Mouse (Mus musculus): Measurements from ENCODE around the gene Adgrl3.

Adgrl3 gene

DNA sequence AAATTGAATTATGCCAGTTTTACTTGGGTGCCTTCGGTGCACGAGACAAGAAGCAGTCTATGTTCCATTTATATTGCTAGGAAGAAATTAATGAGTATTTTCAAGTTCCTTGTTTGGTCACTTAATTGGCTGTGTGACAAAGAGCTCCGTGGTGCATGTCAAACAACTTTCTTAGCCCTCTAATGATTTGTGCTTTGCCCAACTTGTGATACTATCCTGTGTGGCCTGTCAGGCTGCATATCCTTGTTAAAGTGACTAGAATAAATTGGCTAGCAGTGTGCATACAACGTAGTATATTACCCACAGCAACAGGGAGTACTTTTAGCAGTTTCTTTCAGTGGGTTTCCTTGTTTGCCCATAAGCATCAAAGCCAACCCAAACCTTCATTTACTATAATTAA lies 651.1 kb downstream of the Adgrl3 start:
- DNase-seq (ENCODE audit: extremely low spot score) = no peak

- DNase-seq (ENCODE audit: extremely low spot score) = no peak
Observed at GRCm38 (mm10) chr5:81674275-81674974, 654.5 kb downstream of the Adgrl3 start.

- no peak for DNase-seq (ENCODE audit: extremely low spot score)
Observed at GRCm38 (mm10) chr5:81674975-81675371, 655.0 kb downstream of the Adgrl3 start.

DNA sequence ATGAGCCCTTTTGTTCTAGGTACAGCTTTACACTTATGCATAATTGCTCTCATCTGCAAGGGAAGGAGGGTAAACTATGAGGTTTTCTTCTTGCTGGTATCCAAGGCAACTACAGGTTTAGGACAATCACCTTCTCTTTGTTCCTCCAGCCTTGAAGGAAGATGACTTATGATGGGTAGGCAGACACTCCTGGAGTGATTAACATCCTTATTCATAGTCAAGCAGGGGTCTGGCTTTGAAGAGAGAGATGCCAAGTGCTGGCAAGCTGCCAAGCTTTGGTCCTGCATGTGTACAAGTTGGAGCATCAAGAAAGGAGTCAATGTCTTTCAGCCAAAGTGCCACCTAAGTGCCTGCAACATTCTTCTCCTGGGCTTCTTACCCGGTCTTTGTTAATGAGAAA lies 657.0 kb downstream of the Adgrl3 start:
- DNase-seq (ENCODE audit: extremely low spot score) = no peak

- DNase-seq (ENCODE audit: extremely low spot score) = no peak
Observed at GRCm38 (mm10) chr5:81686206-81686605, 666.3 kb downstream of the Adgrl3 start.

DNA sequence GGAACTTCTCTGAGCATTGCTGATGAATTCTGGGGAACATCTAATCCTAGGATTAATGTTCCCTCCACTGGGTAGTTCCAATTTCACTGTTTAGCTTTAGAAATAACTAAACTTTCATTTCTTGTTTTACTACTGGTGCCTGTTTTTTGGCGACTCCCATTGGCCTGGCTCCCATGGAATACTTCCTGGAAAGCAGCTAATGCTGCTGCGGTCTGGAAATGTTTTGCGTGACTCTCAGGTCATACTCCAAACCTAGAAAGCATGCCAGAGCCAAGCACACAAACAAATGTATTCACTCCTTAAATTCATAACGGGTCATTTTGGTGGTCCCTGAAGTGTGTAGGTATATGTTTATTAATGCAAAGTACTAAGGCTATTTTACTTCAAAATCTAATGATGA lies 666.9 kb downstream of the Adgrl3 start:
- no peak for DNase-seq (ENCODE audit: extremely low spot score)

DNA sequence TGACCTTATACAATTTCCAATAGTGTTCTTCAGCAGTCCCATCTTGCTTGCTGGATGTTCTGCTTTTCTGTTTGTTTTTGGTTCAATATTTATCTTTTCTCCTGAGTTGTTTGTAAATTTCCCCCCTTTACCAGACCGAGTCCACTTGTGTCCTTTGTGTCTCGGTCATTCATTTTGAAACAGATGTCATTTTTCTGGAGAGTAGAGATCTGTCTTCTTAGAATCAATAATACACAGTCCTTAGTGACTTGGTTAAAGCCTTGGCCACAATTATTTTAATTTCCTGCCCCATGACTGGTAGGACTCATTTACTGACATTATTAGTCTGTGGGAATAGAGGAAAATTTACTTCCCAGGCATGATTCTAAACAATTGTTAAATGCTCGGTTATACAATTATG lies 709.7 kb downstream of the Adgrl3 start:
- no peak for DNase-seq (ENCODE audit: extremely low spot score)

DNA sequence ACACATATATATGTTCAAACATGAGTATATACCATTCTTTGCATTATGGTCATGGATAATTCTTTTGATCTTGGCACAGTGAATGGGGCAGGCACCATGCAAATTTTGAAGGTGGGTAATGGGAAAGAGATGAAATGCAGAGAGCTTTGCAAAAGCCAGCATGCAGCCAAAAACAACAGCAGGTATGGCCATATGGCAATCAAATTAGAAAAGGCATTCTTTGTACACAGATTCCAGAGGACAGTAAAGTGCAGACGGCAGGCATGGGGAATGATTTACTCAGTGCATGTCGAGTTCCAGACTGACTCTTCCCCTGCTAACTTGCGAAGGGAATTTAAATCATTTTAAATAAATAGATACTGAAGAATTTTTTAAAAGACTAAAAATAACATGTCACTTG lies 716.1 kb downstream of the Adgrl3 start:
- no peak for DNase-seq (ENCODE audit: extremely low spot score)

DNA sequence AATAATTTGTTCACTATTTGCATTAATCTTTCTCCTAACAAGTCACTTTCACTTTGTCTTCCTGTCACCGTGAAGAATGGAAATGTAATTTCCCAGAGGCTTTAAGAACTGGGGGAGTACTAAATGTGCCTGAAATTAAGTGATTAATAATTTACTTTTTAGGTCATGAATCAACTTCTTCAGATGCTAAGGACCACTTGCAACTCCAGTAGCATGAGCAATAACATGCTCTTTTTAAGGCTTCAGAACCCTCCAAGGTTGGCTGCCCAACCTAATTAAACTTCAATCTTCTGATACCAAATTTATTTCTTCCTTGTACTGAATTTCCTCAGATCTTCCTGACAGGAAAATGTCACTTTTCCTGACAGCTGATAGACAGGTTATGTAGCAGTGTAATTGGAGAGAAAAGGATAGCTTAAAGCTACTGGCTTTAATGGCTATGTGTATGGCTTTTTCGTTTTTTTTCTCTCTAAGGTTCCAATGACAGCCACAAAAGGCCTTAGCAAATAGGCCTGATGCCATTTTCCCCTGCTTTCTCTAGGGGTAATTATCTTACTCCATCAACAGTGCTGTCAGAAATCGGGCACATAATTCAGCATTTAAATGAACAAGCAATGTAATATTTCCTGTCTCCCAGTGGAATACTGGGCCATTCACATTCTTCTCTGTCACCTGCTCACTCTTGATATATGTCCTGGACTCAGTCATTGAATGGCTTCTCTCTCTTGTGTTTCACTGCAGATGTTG lies 718.5 kb downstream of the Adgrl3 start:
- no peak for DNase-seq (ENCODE audit: extremely low spot score)

GRCm38 (mm10) chr5:81752426-81752825 lies 732.5 kb downstream of the Adgrl3 start:
- DNase-seq (ENCODE audit: extremely low spot score) = no peak

DNA sequence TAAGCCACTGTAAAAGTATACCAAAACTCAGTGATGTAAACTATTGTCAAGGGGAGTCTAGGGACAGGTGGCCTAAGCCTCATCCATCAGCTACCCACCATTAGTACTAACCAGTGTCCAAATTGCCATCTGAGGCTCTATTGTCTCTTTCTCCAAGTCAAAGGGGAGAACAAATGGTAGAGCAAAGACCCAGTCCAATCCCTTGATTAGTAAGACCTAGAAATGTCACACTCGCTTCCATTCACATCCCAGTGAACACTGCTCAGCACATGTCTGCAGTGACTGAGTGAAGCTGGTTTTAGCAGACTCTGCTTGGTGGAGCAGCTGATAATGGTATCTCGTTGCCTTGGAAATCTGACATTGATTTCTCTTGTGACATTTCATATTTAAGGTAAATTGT lies 735.8 kb downstream of the Adgrl3 start:
- DNase-seq (ENCODE audit: extremely low spot score) = no peak

- DNase-seq (ENCODE audit: extremely low spot score) = no peak
Observed at GRCm38 (mm10) chr5:81757093-81757725, 737.3 kb downstream of the Adgrl3 start.

- DNase-seq (ENCODE audit: extremely low spot score) = no peak
Observed at GRCm38 (mm10) chr5:81776234-81776633, 756.3 kb downstream of the Adgrl3 start.

GRCm38 (mm10) chr5:81776746-81777145 lies 756.8 kb downstream of the Adgrl3 start:
- no peak for DNase-seq (ENCODE audit: extremely low spot score)

- DNase-seq (ENCODE audit: extremely low spot score) = no peak
Observed at GRCm38 (mm10) chr5:81784770-81785169, 764.8 kb downstream of the Adgrl3 start.

DNA sequence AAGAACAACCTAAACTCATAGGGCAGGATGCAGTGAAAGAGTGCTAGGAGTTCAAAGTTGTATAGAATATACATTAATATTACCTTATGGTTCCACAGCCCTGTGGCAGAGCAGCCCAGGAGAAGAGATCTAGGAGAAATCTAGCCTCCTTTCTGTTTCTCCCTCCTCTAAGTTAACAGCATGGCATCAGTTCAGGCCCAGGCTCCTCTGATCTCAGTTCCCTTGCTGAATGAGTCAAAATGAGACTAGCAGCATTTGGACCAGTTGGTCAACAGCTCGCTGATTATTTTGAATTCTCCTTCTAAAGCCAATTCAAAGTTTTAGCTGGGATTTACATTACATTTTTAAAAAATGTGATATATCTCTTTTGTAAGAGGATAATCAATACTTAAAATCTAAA lies 770.8 kb downstream of the Adgrl3 start:
- no peak for DNase-seq (ENCODE audit: extremely low spot score)

GRCm38 (mm10) chr5:81794125-81794524 lies 774.2 kb downstream of the Adgrl3 start:
- no peak for DNase-seq (ENCODE audit: extremely low spot score)

- DNase-seq (ENCODE audit: extremely low spot score) = no peak
Observed at GRCm38 (mm10) chr5:81794601-81795000, 774.7 kb downstream of the Adgrl3 start.

DNA sequence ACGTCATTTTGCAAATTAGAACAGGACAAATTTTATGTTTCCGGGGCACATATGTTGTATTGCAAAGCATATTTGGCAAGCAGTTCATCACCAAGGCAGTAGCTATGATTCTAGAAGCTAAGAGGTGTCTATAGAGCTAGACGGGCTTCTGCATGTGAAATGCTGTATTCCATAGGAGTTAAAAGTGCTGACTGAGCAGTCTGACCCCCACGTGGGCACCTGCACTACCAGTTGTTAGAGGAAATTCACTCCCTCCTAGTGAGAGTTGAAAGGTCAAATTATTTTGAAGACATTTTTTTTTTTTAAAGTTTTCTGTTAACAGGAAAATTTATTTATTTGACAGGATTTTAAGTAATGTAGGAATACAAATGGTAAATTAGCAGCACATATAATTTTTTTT lies 776.2 kb downstream of the Adgrl3 start:
- DNase-seq (ENCODE audit: extremely low spot score) = no peak

GRCm38 (mm10) chr5:81810966-81811365 lies 791.0 kb downstream of the Adgrl3 start:
- DNase-seq (ENCODE audit: extremely low spot score) = no peak

GRCm38 (mm10) chr5:81832076-81832475 lies 812.1 kb downstream of the Adgrl3 start:
- DNase-seq (ENCODE audit: extremely low spot score) = no peak

DNA sequence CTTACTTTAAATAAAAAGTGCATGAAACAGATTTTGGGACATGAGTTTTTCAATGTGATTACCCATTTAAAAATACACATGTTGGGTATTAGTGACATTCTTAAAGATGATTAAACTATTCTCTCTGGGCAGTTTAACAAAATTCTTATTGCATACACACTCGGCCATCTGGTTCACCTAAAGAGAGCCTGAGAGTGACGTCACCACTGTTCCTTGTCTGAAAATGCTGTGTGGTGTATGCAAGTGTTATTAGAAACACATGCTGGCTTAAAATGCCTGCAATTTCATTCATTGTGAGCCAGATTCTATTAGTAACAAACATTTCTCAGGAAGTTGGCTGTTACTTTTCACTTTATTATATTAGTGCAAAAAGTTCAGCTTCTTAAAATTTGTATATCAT lies 812.7 kb downstream of the Adgrl3 start:
- no peak for DNase-seq (ENCODE audit: extremely low spot score)

DNA sequence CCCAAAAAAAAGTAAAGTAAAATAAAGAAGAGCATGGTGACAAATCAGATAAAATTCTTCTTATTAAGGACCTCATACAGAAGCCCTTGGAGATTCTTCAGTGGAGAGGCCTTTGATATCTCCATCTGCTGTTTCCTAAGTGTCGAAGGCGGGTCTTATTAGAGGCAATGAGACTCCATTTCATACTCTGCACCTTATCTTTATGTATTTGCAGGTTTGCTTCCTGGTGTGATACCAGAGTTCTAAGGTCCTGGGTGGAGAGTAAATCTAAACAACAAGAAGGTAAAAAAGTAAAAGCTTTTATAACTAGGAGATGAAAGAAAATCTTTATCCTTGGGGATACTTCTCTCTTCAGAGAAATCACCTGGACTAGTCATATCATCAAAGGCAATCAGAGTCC lies 817.9 kb downstream of the Adgrl3 start:
- DNase-seq (ENCODE audit: extremely low spot score) = no peak

All from embryo, embryonic 9.5 days (tissue).